Mouse (Mus musculus) midbrain, embryonic 16.5 days (tissue): ENCODE results near the gene 4931428F04Rik. TPM values are rescaled to one million over a fixed set of nuclear protein-coding genes. Genes with fewer than 3 reads are reported as not detected.

Experiments used
- ATAC-seq: fragments of 200-750 bp; cut with Nextera tagmentation; 2 replicates; pipeline ENCODE4 v1.8.0; 2017; ENCODE audit warnings: moderate TSS enrichment
- H3K27ac ChIP-seq: fragments of 300-500 bp; sonication (generic); 2 replicates; pipeline ENCODE4 v1.5.1; 2014; ENCODE audit warnings: mild to moderate bottlenecking, low read length, mixed read lengths
- H3K27me3 ChIP-seq: fragments of 300-500 bp; sonication (generic); 2 replicates; pipeline ENCODE4 v1.6.1; 2014; ENCODE audit warnings: low read depth, low read length, mixed read lengths; ENCODE audit not compliant: control insufficient read depth, insufficient read depth
- H3K36me3 ChIP-seq: fragments of 300-500 bp; sonication (generic); 2 replicates; pipeline ENCODE4 v1.6.1; 2014; ENCODE audit warnings: mild to moderate bottlenecking, low read length, moderate library complexity, mixed read lengths; ENCODE audit not compliant: control insufficient read depth, insufficient read depth
- H3K4me1 ChIP-seq: fragments of 300-500 bp; sonication (generic); 2 replicates; pipeline ENCODE4 v1.6.1; 2014; ENCODE audit warnings: mild to moderate bottlenecking, low read length, mixed read lengths; ENCODE audit not compliant: control insufficient read depth, insufficient read depth
- H3K4me2 ChIP-seq: fragments of 300-500 bp; sonication (generic); 2 replicates; pipeline ENCODE4 v1.6.1; 2014; ENCODE audit warnings: mild to moderate bottlenecking, low read length, mixed read lengths
- H3K4me3 ChIP-seq: fragments of 300-500 bp; sonication (generic); 2 replicates; pipeline ENCODE4 v1.5.1; 2014; ENCODE audit warnings: low read depth, mild to moderate bottlenecking, low read length, moderate library complexity, mixed read lengths
- H3K9ac ChIP-seq: fragments of 300-500 bp; sonication (generic); 2 replicates; pipeline ENCODE4 v1.6.1; 2014; ENCODE audit warnings: low read depth, low read length, mixed read lengths
- H3K9me3 ChIP-seq: fragments of 300-500 bp; sonication (generic); replicated peaks from 2 replicates; pipeline ENCODE4 v1.6.1; 2014; ENCODE audit warnings: mild to moderate bottlenecking, low read length, mixed read lengths; ENCODE audit not compliant: control insufficient read depth, poor library complexity, severe bottlenecking
- WGBS: fragments of 180-500 bp; shearing (Covaris S2); extraction: QIAGEN DNeasy Blood & Tissue Kit; methylation state at CpG from one replicate; pipeline ENCODE4 v1.1.7; 2014; 5-methylcytosine and 5-hydroxymethylcytosine counted together
- polyA plus RNA-seq: library from polyadenylated mRNA; unstranded; fragments of >200 nt; fragmentation: Nextera tagmentation; extraction: Ambion mirVana; gene quantifications from 2 replicates; pipeline ENCODE4 v1.2.1, GENCODE M21; 2015

Gene 4931428F04Rik
- 168 and 175 TPM in 2 replicates for polyA plus RNA-seq

- H3K4me3 ChIP-seq, result peak within 1 kb of the TSS; percentile 52
- peaks cover 38% of the 10 kb centered on the region for H3K4me1 ChIP-seq
- WGBS, result under 1% methylated on average over 42 of the region's 43 CpGs
- H3K27me3 ChIP-seq, result no peaks in the 10 kb centered on the region
- no peaks in the 10 kb centered on the region; the same call in 1 of the 2 replicates for H3K36me3 ChIP-seq
- peak within 1 kb of the TSS; percentile 86 for H3K27ac ChIP-seq
- peak within 1 kb of the TSS; percentile 69 for H3K9ac ChIP-seq
- no peaks in the 10 kb centered on the region for H3K9me3 ChIP-seq
- peak within 1 kb of the TSS; percentile 79 for H3K4me2 ChIP-seq
- ATAC-seq, result peak; percentile 46
Measured at GRCm38 (mm10) chr8:105289805-105290460, at the start of gene 4931428F04Rik. Gene 4931428F04Rik, minus strand, starts transcription at chr8:105289864.

- peaks cover 5% of the 10 kb centered on the region for H3K36me3 ChIP-seq
- H3K9me3 ChIP-seq, result no peaks in the 10 kb centered on the region
- H3K4me2 ChIP-seq, result no peak overlapping the region
- H3K9ac ChIP-seq, result no peak overlapping the region
- no peaks in the 10 kb centered on the region for H3K4me1 ChIP-seq
- no peak overlapping the region for H3K27ac ChIP-seq
- H3K4me3 ChIP-seq, result no peak overlapping the region
- H3K27me3 ChIP-seq, result no peaks in the 10 kb centered on the region
- WGBS, result 62% methylated on average over 4 of the region's 4 CpGs
- no peak for ATAC-seq
Measured at GRCm38 (mm10) chr8:105338992-105339391, 49.3 kb upstream of the 4931428F04Rik start.

- Histone ChIP-seq H3K4me1 (no peaks in the 10 kb centered on the region), H3K4me3 (peak overlapping the region; percentile 16), H3K27ac (no peak overlapping the region), H3K4me2 (peak overlapping the region; percentile 34), H3K9me3 (no peaks in the 10 kb centered on the region), H3K36me3 (peaks cover 10% of the 10 kb centered on the region), H3K27me3 (no peaks in the 10 kb centered on the region), H3K9ac (peak overlapping the region; percentile 38; the same call in 1 of the 2 replicates)
- peak; percentile 31 for ATAC-seq
- WGBS, result 50% methylated on average over 32 of the region's 32 CpGs
Measured at GRCm38 (mm10) chr8:105336373-105337130, 46.9 kb upstream of the 4931428F04Rik start.

GRCm38 (mm10) chr8:105332523-105332922 lies 42.9 kb upstream of the 4931428F04Rik start:
- ATAC-seq, result no peak
- Histone ChIP-seq H3K4me1 (peaks cover under 1% of the 10 kb centered on the region), H3K4me3 (no peak overlapping the region), H3K9ac (no peak overlapping the region), H3K27me3 (no peaks in the 10 kb centered on the region), H3K9me3 (no peaks in the 10 kb centered on the region), H3K27ac (no peak overlapping the region), H3K4me2 (no peak overlapping the region), H3K36me3 (peaks cover 39% of the 10 kb centered on the region)
- 69% methylated on average over 2 of the region's 2 CpGs for WGBS

GRCm38 (mm10) chr8:105331931-105332330 lies 42.3 kb upstream of the 4931428F04Rik start:
- no peak overlapping the region for H3K4me2 ChIP-seq
- no peaks in the 10 kb centered on the region for H3K27me3 ChIP-seq
- H3K27ac ChIP-seq, result no peak overlapping the region
- H3K4me3 ChIP-seq, result no peak overlapping the region
- ATAC-seq, result no peak
- 93% methylated on average over 9 of the region's 9 CpGs for WGBS
- H3K9me3 ChIP-seq, result no peaks in the 10 kb centered on the region
- no peak overlapping the region for H3K9ac ChIP-seq
- peaks cover 7% of the 10 kb centered on the region for H3K4me1 ChIP-seq
- H3K36me3 ChIP-seq, result peaks cover 39% of the 10 kb centered on the region

- no peak overlapping the region for H3K4me3 ChIP-seq
- peaks cover 39% of the 10 kb centered on the region for H3K36me3 ChIP-seq
Measured at GRCm38 (mm10) chr8:105331469-105331868, 41.8 kb upstream of the 4931428F04Rik start.

GRCm38 (mm10) chr8:105330325-105330724 lies 40.7 kb upstream of the 4931428F04Rik start:
- Histone ChIP-seq H3K9ac (no peak overlapping the region), H3K9me3 (no peaks in the 10 kb centered on the region), H3K27ac (no peak overlapping the region), H3K4me3 (no peak overlapping the region), H3K36me3 (peaks cover 39% of the 10 kb centered on the region), H3K27me3 (no peaks in the 10 kb centered on the region), H3K4me2 (no peak overlapping the region), H3K4me1 (peaks cover 10% of the 10 kb centered on the region)
- ATAC-seq, result no peak
- WGBS, result 94% methylated on average over 12 of the region's 12 CpGs

More at GRCm38 (mm10) chr8:105331469-105331868, 41.8 kb upstream of the 4931428F04Rik start:
- Histone ChIP-seq H3K9ac (no peak overlapping the region), H3K4me1 (peaks cover 7% of the 10 kb centered on the region), H3K4me2 (no peak overlapping the region), H3K27me3 (no peaks in the 10 kb centered on the region), H3K27ac (no peak overlapping the region), H3K9me3 (no peaks in the 10 kb centered on the region)
- 96% methylated on average over 22 of the region's 22 CpGs for WGBS
- no peak for ATAC-seq

- 43% methylated on average over 6 of the region's 6 CpGs for WGBS
- Histone ChIP-seq H3K4me2 (peak overlapping the region; percentile 60), H3K9me3 (no peaks in the 10 kb centered on the region), H3K27ac (no peak overlapping the region), H3K27me3 (no peaks in the 10 kb centered on the region), H3K36me3 (peaks cover 33% of the 10 kb centered on the region), H3K4me3 (peak overlapping the region; percentile 66), H3K4me1 (peaks cover 17% of the 10 kb centered on the region), H3K9ac (peak overlapping the region; percentile 68)
- ATAC-seq, result no peak
Measured at GRCm38 (mm10) chr8:105326968-105327367, 37.3 kb upstream of the 4931428F04Rik start.
